Mouse (Mus musculus): ENCODE results near the gene Cnga4.
"Not testable (repeated sequence)": the region's sequence is repeated elsewhere in the genome, so short reads cannot be mapped to it uniquely, and the experiment has no call there.

The Cnga4 gene

GRCm38 (mm10) chr7:105404268-105404667 lies at the start of gene Cnga4:
Gene Cnga4, plus strand, starts transcription at chr7:105404568.
- in situ Hi-C loops (cut with MboI) = no loop called here

- in situ Hi-C loops (cut with MboI) = not testable (repeated sequence)
Observed at GRCm38 (mm10) chr7:105356064-105356463, 48.3 kb upstream of the Cnga4 start.

- in situ Hi-C loops (cut with MboI) = not testable (repeated sequence)
Observed at GRCm38 (mm10) chr7:105356487-105356886, 47.9 kb upstream of the Cnga4 start.

- in situ Hi-C loops (cut with MboI) = no loop called here
Observed at GRCm38 (mm10) chr7:105361713-105362112, 42.7 kb upstream of the Cnga4 start.

GRCm38 (mm10) chr7:105367268-105367667 lies 37.1 kb upstream of the Cnga4 start:
- in situ Hi-C loops (cut with MboI) = no loop called here

GRCm38 (mm10) chr7:105367930-105368329 lies 36.4 kb upstream of the Cnga4 start, which contains the start of gene Olfr692:
Gene Olfr692, plus strand, starts transcription at chr7:105368230.
- in situ Hi-C loops (cut with MboI) = no loop called here

GRCm38 (mm10) chr7:105368521-105368920 lies 35.8 kb upstream of the Cnga4 start:
- in situ Hi-C loops (cut with MboI) = no loop called here

- in situ Hi-C loops (cut with MboI) = no loop called here
Observed at GRCm38 (mm10) chr7:105372912-105373311, 31.5 kb upstream of the Cnga4 start.

GRCm38 (mm10) chr7:105373509-105373908 lies 30.9 kb upstream of the Cnga4 start:
- in situ Hi-C loops (cut with MboI) = no loop called here

GRCm38 (mm10) chr7:105373976-105374375 lies 30.4 kb upstream of the Cnga4 start:
- in situ Hi-C loops (cut with MboI) = no loop called here

- in situ Hi-C loops (cut with MboI) = no loop called here
Observed at GRCm38 (mm10) chr7:105374866-105375265, 29.5 kb upstream of the Cnga4 start, which contains the start of gene Gm5901. Gene Gm5901, plus strand, starts transcription at chr7:105375038.

GRCm38 (mm10) chr7:105380329-105380728 lies 24.0 kb upstream of the Cnga4 start:
- in situ Hi-C loops (cut with MboI) = no loop called here

- in situ Hi-C loops (cut with MboI) = no loop called here
Observed at GRCm38 (mm10) chr7:105387696-105388095, 16.7 kb upstream of the Cnga4 start.

- in situ Hi-C loops (cut with MboI) = no loop called here
Observed at GRCm38 (mm10) chr7:105390236-105390635, 14.1 kb upstream of the Cnga4 start.

GRCm38 (mm10) chr7:105394606-105395005 lies 9.8 kb upstream of the Cnga4 start:
- in situ Hi-C loops (cut with MboI) = no loop called here

GRCm38 (mm10) chr7:105395131-105395820 lies 9.1 kb upstream of the Cnga4 start:
- in situ Hi-C loops (cut with MboI) = no loop called here

GRCm38 (mm10) chr7:105396126-105396525 lies 8.2 kb upstream of the Cnga4 start:
- in situ Hi-C loops (cut with MboI) = no loop called here

GRCm38 (mm10) chr7:105399058-105399934 lies 5.1 kb upstream of the Cnga4 start:
- in situ Hi-C loops (cut with MboI) = no loop called here

- in situ Hi-C loops (cut with MboI) = no loop called here
Observed at GRCm38 (mm10) chr7:105399935-105400624, 4.3 kb upstream of the Cnga4 start, which contains the start of gene Fam160a2. Gene Fam160a2, minus strand, starts transcription at chr7:105400054.

- in situ Hi-C loops (cut with MboI) = no loop called here
Observed at GRCm38 (mm10) chr7:105406322-105406721, 2.0 kb downstream of the Cnga4 start.

GRCm38 (mm10) chr7:105411874-105412632 lies 7.7 kb downstream of the Cnga4 start:
- in situ Hi-C loops (cut with MboI) = not testable (repeated sequence)

Measured in mature B cell (primary cell).